Mouse (Mus musculus): Measurements from ENCODE around the gene Ank2. TPM values are rescaled to one million over a fixed set of nuclear protein-coding genes. Genes with fewer than 3 reads are reported as not detected.

Ank2 gene
- polyA plus RNA-seq, 1 experiment from 2014 or later: 131 TPM

GRCm38 (mm10) chr3:126986687-126987086 lies 512.5 kb downstream of the Ank2 start:
- Histone ChIP-seq H3K27ac (no peak overlapping the region), H3K4me3 (no peak overlapping the region), H3K4me2 (replicated peaks) (no peak overlapping the region), H3K27me3 (no peaks in the 10 kb centered on the region), H3K9me3 (replicated peaks) (no peaks in the 10 kb centered on the region), H3K9ac (no peak overlapping the region), H3K4me1 (no peaks in the 10 kb centered on the region), H3K36me3 (peaks cover 22% of the 10 kb centered on the region)
- 91% methylated on average over 3 of the region's 3 CpGs for WGBS
- no peak for ATAC-seq (ENCODE audit: low FRiP score)

GRCm38 (mm10) chr3:126982814-126983213 lies 516.3 kb downstream of the Ank2 start:
- no peak for ATAC-seq (ENCODE audit: low FRiP score)
- Histone ChIP-seq H3K9ac (no peak overlapping the region), H3K27ac (no peak overlapping the region), H3K4me2 (replicated peaks) (no peak overlapping the region), H3K36me3 (peaks cover 29% of the 10 kb centered on the region), H3K27me3 (no peaks in the 10 kb centered on the region), H3K4me3 (no peak overlapping the region), H3K4me1 (no peaks in the 10 kb centered on the region), H3K9me3 (replicated peaks) (no peaks in the 10 kb centered on the region)
- 92% methylated on average over 5 of the region's 5 CpGs for WGBS

GRCm38 (mm10) chr3:126981163-126981562 lies 518.0 kb downstream of the Ank2 start:
- peaks cover 7% of the 10 kb centered on the region for H3K4me1 ChIP-seq
- H3K9ac ChIP-seq: no peak overlapping the region
- no peak overlapping the region for H3K4me2 ChIP-seq (replicated peaks)
- 96% methylated on average over 3 of the region's 3 CpGs for WGBS
- no peaks in the 10 kb centered on the region for H3K9me3 ChIP-seq (replicated peaks)
- no peak for ATAC-seq (ENCODE audit: low FRiP score)
- H3K36me3 ChIP-seq: peaks cover 21% of the 10 kb centered on the region
- no peak overlapping the region for H3K27ac ChIP-seq
- H3K4me3 ChIP-seq: no peak overlapping the region
- H3K27me3 ChIP-seq: no peaks in the 10 kb centered on the region

- 72% methylated on average over 3 of the region's 3 CpGs for WGBS
- Histone ChIP-seq H3K27me3 (no peaks in the 10 kb centered on the region), H3K27ac (no peak overlapping the region), H3K9me3 (replicated peaks) (no peaks in the 10 kb centered on the region), H3K4me3 (no peak overlapping the region), H3K9ac (no peak overlapping the region), H3K4me2 (replicated peaks) (no peak overlapping the region), H3K4me1 (peaks cover 7% of the 10 kb centered on the region), H3K36me3 (peaks cover 27% of the 10 kb centered on the region)
- 0 out of 2 replicates have a peak, but pooled peaks have one; percentile 40 for ATAC-seq (ENCODE audit: low FRiP score)
Observed at GRCm38 (mm10) chr3:126979635-126980034, 519.5 kb downstream of the Ank2 start.

GRCm38 (mm10) chr3:126978768-126979410 lies 520.3 kb downstream of the Ank2 start:
- 62% methylated on average over 11 of the region's 11 CpGs for WGBS
- Histone ChIP-seq H3K4me1 (peaks cover 7% of the 10 kb centered on the region), H3K9ac (no peak overlapping the region), H3K36me3 (peaks cover 27% of the 10 kb centered on the region), H3K4me2 (replicated peaks) (no peak overlapping the region), H3K9me3 (replicated peaks) (no peaks in the 10 kb centered on the region), H3K27me3 (no peaks in the 10 kb centered on the region), H3K4me3 (no peak overlapping the region), H3K27ac (no peak overlapping the region)
- ATAC-seq (ENCODE audit: low FRiP score): no peak; the same call in 1 of the 2 replicates

GRCm38 (mm10) chr3:126977399-126977798 lies 521.8 kb downstream of the Ank2 start:
- Histone ChIP-seq H3K4me1 (peaks cover 7% of the 10 kb centered on the region), H3K4me2 (replicated peaks) (no peak overlapping the region), H3K27me3 (no peaks in the 10 kb centered on the region), H3K4me3 (no peak overlapping the region), H3K27ac (no peak overlapping the region), H3K9ac (no peak overlapping the region), H3K9me3 (replicated peaks) (no peaks in the 10 kb centered on the region), H3K36me3 (peaks cover 32% of the 10 kb centered on the region)
- peak; percentile 27; the same call in 1 of the 2 replicates for ATAC-seq (ENCODE audit: low FRiP score)
- WGBS: 58% methylated on average over 6 of the region's 6 CpGs

- 0 out of 2 replicates have a peak, but pooled peaks have one; percentile 15 for ATAC-seq (ENCODE audit: low FRiP score)
- peaks cover 32% of the 10 kb centered on the region for H3K36me3 ChIP-seq
- H3K27ac ChIP-seq: peak overlapping the region; percentile 31; the same call in 1 of the 2 replicates
Observed at GRCm38 (mm10) chr3:126976793-126977192, 522.4 kb downstream of the Ank2 start.

GRCm38 (mm10) chr3:126975409-126975808 lies 523.7 kb downstream of the Ank2 start:
- ATAC-seq (ENCODE audit: low FRiP score): no peak
- Histone ChIP-seq H3K9me3 (replicated peaks) (no peaks in the 10 kb centered on the region), H3K36me3 (peaks cover 23% of the 10 kb centered on the region), H3K4me3 (no peak overlapping the region), H3K4me2 (replicated peaks) (no peak overlapping the region), H3K4me1 (peaks cover 7% of the 10 kb centered on the region), H3K27ac (0 out of 2 replicates have a peak overlapping the region, but pooled peaks have one; percentile 23), H3K27me3 (no peaks in the 10 kb centered on the region), H3K9ac (no peak overlapping the region)
- WGBS: 73% methylated on average over 5 of the region's 5 CpGs

More at GRCm38 (mm10) chr3:126976793-126977192, 522.4 kb downstream of the Ank2 start:
- H3K27me3 ChIP-seq: no peaks in the 10 kb centered on the region
- H3K4me2 ChIP-seq (replicated peaks): no peak overlapping the region
- 70% methylated on average over 16 of the region's 16 CpGs for WGBS
- H3K9ac ChIP-seq: no peak overlapping the region
- peaks cover 7% of the 10 kb centered on the region for H3K4me1 ChIP-seq
- H3K9me3 ChIP-seq (replicated peaks): no peaks in the 10 kb centered on the region
- no peak overlapping the region for H3K4me3 ChIP-seq

GRCm38 (mm10) chr3:126973551-126973950 lies 525.6 kb downstream of the Ank2 start:
- Histone ChIP-seq H3K9ac (no peak overlapping the region), H3K9me3 (replicated peaks) (no peaks in the 10 kb centered on the region), H3K27me3 (no peaks in the 10 kb centered on the region), H3K4me3 (no peak overlapping the region), H3K4me2 (replicated peaks) (no peak overlapping the region), H3K36me3 (peaks cover 18% of the 10 kb centered on the region), H3K27ac (no peak overlapping the region), H3K4me1 (peaks cover 7% of the 10 kb centered on the region)
- WGBS: 90% methylated on average over 2 of the region's 2 CpGs
- ATAC-seq (ENCODE audit: low FRiP score): no peak

GRCm38 (mm10) chr3:126971531-126971930 lies 527.6 kb downstream of the Ank2 start:
- H3K4me3 ChIP-seq: no peak overlapping the region
- no peaks in the 10 kb centered on the region for H3K4me1 ChIP-seq
- no peak overlapping the region for H3K9ac ChIP-seq
- ATAC-seq (ENCODE audit: low FRiP score): no peak
- 94% methylated on average over 9 of the region's 9 CpGs for WGBS
- no peaks in the 10 kb centered on the region for H3K9me3 ChIP-seq (replicated peaks)
- H3K36me3 ChIP-seq: peaks cover 18% of the 10 kb centered on the region
- H3K27ac ChIP-seq: no peak overlapping the region
- no peak overlapping the region for H3K4me2 ChIP-seq (replicated peaks)
- H3K27me3 ChIP-seq: no peaks in the 10 kb centered on the region

GRCm38 (mm10) chr3:126968721-126969120 lies 530.4 kb downstream of the Ank2 start:
- H3K4me2 ChIP-seq (replicated peaks): no peak overlapping the region
- ATAC-seq (ENCODE audit: low FRiP score): no peak
- no peaks in the 10 kb centered on the region for H3K27me3 ChIP-seq
- H3K27ac ChIP-seq: no peak overlapping the region
- no peak overlapping the region for H3K9ac ChIP-seq
- no peaks in the 10 kb centered on the region for H3K9me3 ChIP-seq (replicated peaks)
- no peaks in the 10 kb centered on the region for H3K4me1 ChIP-seq
- H3K4me3 ChIP-seq: no peak overlapping the region
- H3K36me3 ChIP-seq: peaks cover 22% of the 10 kb centered on the region
- 92% methylated on average over 2 of the region's 2 CpGs for WGBS

GRCm38 (mm10) chr3:126965767-126966166 lies 533.4 kb downstream of the Ank2 start:
- no peaks in the 10 kb centered on the region for H3K9me3 ChIP-seq (replicated peaks)
- WGBS: 71% methylated on average over 2 of the region's 2 CpGs
- no peaks in the 10 kb centered on the region for H3K4me1 ChIP-seq
- no peak overlapping the region for H3K9ac ChIP-seq
- H3K4me2 ChIP-seq (replicated peaks): no peak overlapping the region
- no peaks in the 10 kb centered on the region for H3K27me3 ChIP-seq
- no peak overlapping the region for H3K27ac ChIP-seq
- no peak for ATAC-seq (ENCODE audit: low FRiP score)
- peaks cover 33% of the 10 kb centered on the region for H3K36me3 ChIP-seq
- no peak overlapping the region for H3K4me3 ChIP-seq

- Histone ChIP-seq H3K4me1 (no peaks in the 10 kb centered on the region), H3K27me3 (no peaks in the 10 kb centered on the region), H3K9ac (no peak overlapping the region), H3K4me3 (no peak overlapping the region), H3K36me3 (peaks cover 55% of the 10 kb centered on the region), H3K27ac (no peak overlapping the region), H3K9me3 (replicated peaks) (no peaks in the 10 kb centered on the region), H3K4me2 (replicated peaks) (no peak overlapping the region)
- no peak for ATAC-seq (ENCODE audit: low FRiP score)
- WGBS: 96% methylated on average over 8 of the region's 8 CpGs
Observed at GRCm38 (mm10) chr3:126962326-126962725, 536.8 kb downstream of the Ank2 start.

All from hindbrain, embryonic 12.5 days (tissue).